Mouse (Mus musculus) right cerebral cortex, postnatal 25 days (tissue): ENCODE results near the gene Lce3b.

Source experiments
- DNase-seq: peaks from one replicate; pipeline ENCODE4 v3.0.0; 2022

Gene Lce3b

GRCm38 (mm10) chr3:92932679-92933078 is at the start of gene Lce3b:
TSS of gene Lce3b (plus strand) at chr3:92932979.
- no peak for DNase-seq

DNA sequence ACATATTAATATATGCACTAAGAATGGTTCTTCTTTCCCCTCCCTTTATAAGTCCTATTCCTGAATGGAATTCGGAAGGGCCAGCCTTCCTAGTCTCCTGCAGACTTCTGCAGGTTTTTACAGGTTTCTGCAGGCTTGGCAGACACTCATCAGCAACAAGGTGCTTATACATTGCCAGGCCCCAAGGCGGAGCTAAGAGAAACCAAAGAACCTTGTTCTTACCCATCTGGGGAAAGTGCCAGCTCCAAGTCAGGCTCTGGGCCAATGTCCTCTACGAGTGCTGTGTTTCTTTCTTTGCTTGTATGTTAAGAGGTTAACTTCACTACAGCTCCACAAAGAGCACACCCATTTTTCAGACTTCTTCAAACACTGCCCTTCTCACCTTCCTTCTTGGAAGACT is 38.7 kb upstream of the Lce3b start:
- DNase-seq: no peak

- DNase-seq: no peak
These were observed 38.3 kb upstream of the Lce3b start for GRCm38 (mm10) chr3:92894489-92894888.

- no peak for DNase-seq
These were observed 29.8 kb upstream of the Lce3b start for GRCm38 (mm10) chr3:92902992-92903391.

DNA sequence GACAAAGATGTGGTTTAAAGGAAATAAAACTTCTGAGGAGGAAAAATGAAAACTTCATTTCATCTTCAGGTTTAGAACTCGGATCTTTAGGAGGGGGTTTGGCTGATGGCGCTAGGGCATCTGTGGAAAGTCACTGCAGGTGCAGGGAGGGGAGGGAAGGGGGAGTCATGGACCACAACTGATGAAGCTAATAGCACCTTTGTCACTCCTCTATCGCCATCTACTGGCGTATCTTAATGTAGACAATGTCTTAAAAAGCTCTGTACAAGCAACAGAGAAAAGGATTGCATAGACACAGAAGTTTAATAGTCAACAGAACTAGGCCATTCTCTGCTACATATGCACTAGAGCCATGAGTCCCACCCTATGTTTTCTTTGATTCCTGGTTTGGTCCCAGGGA is 29.1 kb upstream of the Lce3b start:
- no peak for DNase-seq

- DNase-seq: no peak
These were observed 27.6 kb upstream of the Lce3b start for GRCm38 (mm10) chr3:92905182-92905581.

- DNase-seq: no peak
These were observed 25.2 kb upstream of the Lce3b start for GRCm38 (mm10) chr3:92907571-92907970.

- no peak for DNase-seq
These were observed 12.4 kb upstream of the Lce3b start for GRCm38 (mm10) chr3:92920364-92920763.

- DNase-seq: no peak
These were observed 6.6 kb upstream of the Lce3b start, which contains the start of gene Lce3a for GRCm38 (mm10) chr3:92926130-92926529. TSS of gene Lce3a (minus strand) at chr3:92926230.

- DNase-seq: no peak
These were observed 11.4 kb downstream of the Lce3b start, which contains the start of gene Lce3c for GRCm38 (mm10) chr3:92944186-92944585. TSS of gene Lce3c (plus strand) at chr3:92944486.

DNA sequence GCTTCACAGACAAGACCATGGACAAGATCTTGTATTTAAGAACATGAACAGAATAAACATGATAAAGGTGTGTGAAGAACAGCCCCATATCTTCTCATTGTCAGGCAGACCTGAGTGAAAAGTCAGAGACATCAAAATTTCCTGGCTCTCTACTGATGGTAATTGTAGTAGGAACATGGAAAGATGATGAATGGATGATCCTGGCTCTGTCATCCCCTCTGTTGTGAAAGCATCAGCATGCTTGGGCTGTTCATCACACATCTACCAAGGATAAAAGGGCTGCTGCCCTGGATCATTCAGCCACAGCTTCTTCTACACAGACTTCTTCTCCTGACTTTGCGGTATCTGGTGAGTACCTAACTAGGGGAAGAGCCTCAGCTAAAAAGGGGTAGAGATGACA is 24.3 kb downstream of the Lce3b start, which contains the start of gene Lce3d:
TSS of gene Lce3d (plus strand) at position 301 of the 400 bp plus-strand sequence.
- DNase-seq: no peak

DNA sequence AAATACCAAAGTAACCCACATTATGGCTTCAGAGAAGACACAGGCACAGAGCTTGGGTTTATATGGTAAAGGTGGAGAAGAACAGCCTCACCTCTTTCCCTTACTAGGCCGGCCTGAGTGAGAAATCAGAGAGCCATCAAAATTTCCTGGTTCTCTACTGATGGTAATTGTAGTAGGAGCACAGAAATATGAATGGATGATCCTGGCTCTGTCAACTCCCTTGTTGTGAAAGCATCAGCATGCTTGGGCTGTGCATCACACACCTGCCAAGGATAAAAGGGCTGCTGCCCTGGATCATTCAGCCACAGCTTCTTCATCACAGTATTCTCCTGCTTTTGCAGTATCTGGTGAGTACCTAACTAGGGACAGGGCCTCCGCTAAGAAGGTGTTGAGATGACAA is 34.0 kb downstream of the Lce3b start, which contains the start of gene Lce3e:
TSS of gene Lce3e (plus strand) at position 301 of the 400 bp plus-strand sequence.
- no peak for DNase-seq

GRCm38 (mm10) chr3:92978484-92978883 is 45.7 kb downstream of the Lce3b start:
- DNase-seq: no peak
